Mouse (Mus musculus): ENCODE measurements around the gene Olfr813. TPM values are rescaled to one million over a fixed set of nuclear protein-coding genes. Genes with fewer than 3 reads are reported as not detected.
"Not testable (repeated sequence)": the region's sequence is repeated elsewhere in the genome, so short reads cannot be mapped to it uniquely, and the experiment has no call there.

The Olfr813 gene
- total RNA-seq (2021) = not detected
- long read RNA-seq, experiment 1 = 0 reads
- long read RNA-seq, experiment 2 = 0 reads

GRCm38 (mm10) chr10:129855067-129855466, at the start of gene Olfr813:
TSS of gene Olfr813 (plus strand) at chr10:129855367.
- no peak within 1 kb of the TSS for H3K27ac ChIP-seq
- DNase-seq (ENCODE audit: low spot score in 2 of 2) = no peak
- TF ChIP-seq CTCF (conservative IDR thresholded peaks at IDR 0.05) = no peak
- no peak within 1 kb of the TSS for H3K4me3 ChIP-seq

- H3K4me3 ChIP-seq = no peak within 1 kb of the TSS
- no peak within 1 kb of the TSS for H3K27ac ChIP-seq
- no peak for TF ChIP-seq CTCF (conservative IDR thresholded peaks at IDR 0.05)
- DNase-seq (ENCODE audit: low spot score in 2 of 2) = no peak
Measured at GRCm38 (mm10) chr10:129845994-129846393, 9.2 kb upstream of the Olfr813 start, which contains the start of gene Olfr812. TSS of gene Olfr812 (minus strand) at chr10:129846094.

GRCm38 (mm10) chr10:129847343-129847742, 7.8 kb upstream of the Olfr813 start:
- no peak for TF ChIP-seq CTCF (conservative IDR thresholded peaks at IDR 0.05)
- H3K4me3 ChIP-seq = no peak overlapping the region
- no peak for DNase-seq (ENCODE audit: low spot score in 2 of 2)
- no peak overlapping the region for H3K27ac ChIP-seq

DNA sequence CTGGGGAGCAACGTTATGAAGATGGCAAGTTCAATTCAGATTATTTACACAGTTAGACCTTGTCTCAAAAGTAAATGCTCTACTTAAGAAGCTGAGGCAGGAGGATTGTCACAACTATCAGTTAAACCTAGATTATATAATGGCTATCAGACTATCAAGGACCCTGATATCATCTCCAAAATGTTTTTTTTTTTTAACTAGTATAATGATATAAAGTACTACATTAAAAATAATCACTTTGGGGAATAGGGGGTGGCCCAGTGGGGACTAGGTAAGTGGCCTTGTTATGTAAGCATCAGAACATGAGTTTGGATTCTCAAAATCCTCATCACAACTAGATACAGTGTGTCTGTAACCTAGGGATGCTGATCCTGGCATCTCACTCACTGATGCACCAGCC, 24.6 kb downstream of the Olfr813 start, which contains the start of gene Olfr814:
Gene Olfr814 (minus strand): TSS at position 101 of the 400 bp plus-strand sequence.
- H3K27ac ChIP-seq; DNase-seq (ENCODE audit: low spot score in 2 of 2); H3K4me3 ChIP-seq: not testable (repeated sequence)

- not testable (repeated sequence) for H3K4me3 ChIP-seq; DNase-seq (ENCODE audit: low spot score in 2 of 2); H3K27ac ChIP-seq
Measured at GRCm38 (mm10) chr10:129885496-129885895, 30.3 kb downstream of the Olfr813 start.

- TF ChIP-seq CTCF (conservative IDR thresholded peaks at IDR 0.05) = no peak
- H3K27ac ChIP-seq = no peak overlapping the region
- H3K4me3 ChIP-seq = no peak overlapping the region
- DNase-seq (ENCODE audit: low spot score in 2 of 2) = no peak
Measured at GRCm38 (mm10) chr10:129885934-129886333, 30.8 kb downstream of the Olfr813 start.

DNA sequence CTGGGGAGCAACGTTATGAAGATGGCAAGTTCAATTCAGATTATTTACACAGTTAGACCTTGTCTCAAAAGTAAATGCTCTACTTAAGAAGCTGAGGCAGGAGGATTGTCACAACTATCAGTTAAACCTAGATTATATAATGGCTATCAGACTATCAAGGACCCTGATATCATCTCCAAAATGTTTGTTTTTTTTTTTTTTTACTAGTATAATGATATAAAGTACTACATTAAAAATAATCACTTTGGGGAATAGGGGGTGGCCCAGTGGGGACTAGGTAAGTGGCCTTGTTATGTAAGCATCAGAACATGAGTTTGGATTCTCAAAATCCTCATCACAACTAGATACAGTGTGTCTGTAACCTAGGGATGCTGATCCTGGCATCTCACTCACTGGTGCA, 50.6 kb downstream of the Olfr813 start, which contains the start of gene Olfr815:
Gene Olfr815 (minus strand): TSS at position 101 of the 400 bp plus-strand sequence.
- not testable (repeated sequence) for DNase-seq (ENCODE audit: low spot score in 2 of 2); H3K4me3 ChIP-seq; H3K27ac ChIP-seq

Other genes starting within 250 kb of the Olfr813 start
- not detected for gene Olfr796, start 242.8 kb upstream of the Olfr813 start, total RNA-seq (2021)
- gene Olfr798, start 227.4 kb upstream of the Olfr813 start, total RNA-seq (2021) = not detected
- not detected for gene Olfr799, start 217.9 kb upstream of the Olfr813 start, total RNA-seq (2021)
- gene Olfr800, start 197.7 kb upstream of the Olfr813 start, total RNA-seq (2021) = not detected
- gene Olfr801, start 181.5 kb upstream of the Olfr813 start, total RNA-seq (2021) = not detected
- not detected for gene Olfr802, start 167.2 kb upstream of the Olfr813 start, total RNA-seq (2021)
- gene Olfr803, start 161.1 kb upstream of the Olfr813 start, total RNA-seq (2021) = not detected
- gene Olfr804, start 152.2 kb upstream of the Olfr813 start, total RNA-seq (2021) = not detected
- not detected for gene Olfr805, start 126.0 kb upstream of the Olfr813 start, total RNA-seq (2021)
- gene Olfr806, start 113.4 kb upstream of the Olfr813 start, total RNA-seq (2021) = not detected
- not detected for gene Olfr807, start 97.6 kb upstream of the Olfr813 start, total RNA-seq (2021)
- not detected for gene Olfr808, start 89.9 kb upstream of the Olfr813 start, total RNA-seq (2021)
- gene Olfr809, start 80.7 kb upstream of the Olfr813 start, total RNA-seq (2021) = not detected
- not detected for gene Olfr810, start 60.5 kb upstream of the Olfr813 start, total RNA-seq (2021)
- gene Olfr811, start 51.0 kb upstream of the Olfr813 start, total RNA-seq (2021) = not detected
- gene Olfr812, start 9.3 kb upstream of the Olfr813 start, total RNA-seq (2021) = not detected
- gene Olfr814, start 24.5 kb downstream of the Olfr813 start, total RNA-seq (2021) = not detected
- gene Olfr815, start 50.5 kb downstream of the Olfr813 start, total RNA-seq (2021) = not detected
- not detected for gene Olfr816, start 60.2 kb downstream of the Olfr813 start, total RNA-seq (2021)
- gene Olfr818, start 93.7 kb downstream of the Olfr813 start, total RNA-seq (2021) = not detected
- not detected for gene Olfr819, start 111.9 kb downstream of the Olfr813 start, total RNA-seq (2021)
- gene Olfr247, start 120.8 kb downstream of the Olfr813 start, total RNA-seq (2021) = not detected
- not detected for gene Gm10310, start 129.7 kb downstream of the Olfr813 start, total RNA-seq (2021)
- gene Olfr820, start 157.3 kb downstream of the Olfr813 start, total RNA-seq (2021) = not detected
- gene Olfr821, start 175.0 kb downstream of the Olfr813 start, total RNA-seq (2021) = not detected
- not detected for gene Olfr822, start 215.8 kb downstream of the Olfr813 start, total RNA-seq (2021)

Measured in layer of hippocampus, adult 2 months (tissue).